Mouse (Mus musculus): Measurements from ENCODE around the gene Dnah3. TPM values are rescaled to one million over a fixed set of nuclear protein-coding genes. Genes with fewer than 3 reads are reported as not detected.

Gene Dnah3
- polyA plus RNA-seq, 1 experiment from 2014 or later: not detected

DNA sequence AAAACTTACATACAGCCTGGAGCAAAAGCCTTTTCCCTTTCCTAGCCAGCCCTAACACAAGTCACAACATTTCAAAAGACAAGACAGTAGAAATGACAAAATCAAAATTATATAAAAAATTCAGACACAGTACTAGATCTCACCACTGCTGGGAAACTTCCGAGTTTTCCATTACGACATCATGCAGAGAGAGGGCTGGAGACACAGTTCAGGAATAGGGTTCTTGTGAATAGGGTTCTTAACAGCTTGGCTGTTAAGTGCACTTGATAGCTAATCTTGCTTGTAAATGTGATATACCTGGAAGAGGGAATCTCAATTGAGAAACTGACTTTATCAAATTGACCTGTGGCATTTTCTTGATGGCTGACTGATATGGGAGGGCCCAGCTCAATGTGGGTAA, 213.9 kb downstream of the Dnah3 start:
- no peaks in the 10 kb centered on the region for H3K4me1 ChIP-seq
- no peak overlapping the region for H3K9ac ChIP-seq
- peaks cover 15% of the 10 kb centered on the region for H3K36me3 ChIP-seq
- no peak overlapping the region for H3K27ac ChIP-seq
- no peak overlapping the region for H3K4me3 ChIP-seq
- no peaks in the 10 kb centered on the region for H3K9me3 ChIP-seq
- WGBS: 91% methylated on average over 2 of the region's 2 CpGs
- no peak overlapping the region for H3K4me2 ChIP-seq (replicated peaks)
- ATAC-seq (ENCODE audit: low FRiP score, low read depth): no peak
- no peaks in the 10 kb centered on the region for H3K27me3 ChIP-seq

- H3K36me3 ChIP-seq: peaks cover 15% of the 10 kb centered on the region
- H3K4me3 ChIP-seq: no peak overlapping the region
- H3K9me3 ChIP-seq: no peaks in the 10 kb centered on the region
- H3K9ac ChIP-seq: no peak overlapping the region
- H3K4me1 ChIP-seq: no peaks in the 10 kb centered on the region
- WGBS: 88% methylated on average over 5 of the region's 5 CpGs
- H3K27me3 ChIP-seq: no peaks in the 10 kb centered on the region
- H3K27ac ChIP-seq: no peak overlapping the region
- H3K4me2 ChIP-seq (replicated peaks): no peak overlapping the region
- ATAC-seq (ENCODE audit: low FRiP score, low read depth): no peak
Measured at GRCm38 (mm10) chr7:119880345-119880744, 214.7 kb downstream of the Dnah3 start.

DNA sequence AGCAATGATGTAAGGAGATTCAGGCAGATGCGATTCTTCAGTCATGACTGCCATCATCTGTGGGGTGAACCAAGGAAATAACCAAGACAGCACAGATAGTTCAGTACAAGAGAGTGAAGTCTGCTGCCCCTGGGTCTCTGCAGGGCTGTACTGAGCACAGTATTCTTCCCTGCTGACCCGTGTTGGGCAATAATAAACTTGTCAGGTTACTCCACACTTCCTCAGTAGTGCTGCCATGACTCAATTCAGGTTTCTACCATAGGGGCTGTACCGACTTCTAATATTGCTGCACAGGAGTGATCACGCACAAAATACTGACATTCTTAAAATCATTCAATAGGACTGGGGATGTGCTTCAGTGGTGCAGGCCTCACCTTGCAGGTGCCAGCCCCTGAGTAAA, 215.9 kb downstream of the Dnah3 start:
- Histone ChIP-seq H3K36me3 (peaks cover 15% of the 10 kb centered on the region), H3K27me3 (no peaks in the 10 kb centered on the region), H3K4me3 (no peak overlapping the region), H3K9ac (no peak overlapping the region), H3K4me1 (no peaks in the 10 kb centered on the region), H3K9me3 (no peaks in the 10 kb centered on the region), H3K27ac (no peak overlapping the region), H3K4me2 (replicated peaks) (no peak overlapping the region)
- ATAC-seq (ENCODE audit: low FRiP score, low read depth): no peak
- WGBS: 97% methylated on average over 4 of the region's 4 CpGs

DNA sequence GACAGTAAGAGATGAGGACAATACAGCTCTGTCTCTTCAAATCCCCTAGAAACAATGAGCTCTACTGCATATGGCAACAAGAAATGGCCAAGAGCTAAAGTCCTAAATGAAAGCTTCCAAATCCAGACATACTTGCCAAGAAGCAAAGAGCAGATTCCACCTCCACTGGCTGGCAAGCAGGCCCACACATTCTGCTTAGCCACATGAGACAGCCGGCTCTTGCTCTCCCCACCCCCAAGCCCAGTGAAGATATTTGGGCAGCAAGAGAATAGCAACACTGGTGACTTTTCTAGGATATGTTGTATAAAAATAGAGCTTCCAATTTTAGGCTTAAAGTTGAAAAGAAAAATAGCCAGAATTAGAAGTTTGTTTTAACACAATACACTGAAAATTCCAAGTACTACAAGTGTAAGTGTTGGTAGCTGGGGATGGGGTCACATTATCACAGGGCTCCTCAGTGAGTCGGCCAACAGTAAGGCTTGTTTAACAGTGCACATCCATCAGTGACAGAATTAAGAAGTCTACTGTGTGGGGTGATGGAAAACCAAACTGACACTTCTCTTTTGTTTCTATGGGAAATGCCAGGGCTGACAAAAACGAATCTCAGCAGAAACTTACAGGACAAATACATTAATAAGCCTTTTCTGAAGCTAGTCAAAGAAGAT, 219.2 kb downstream of the Dnah3 start:
- WGBS: 59% methylated on average over 3 of the region's 3 CpGs

GRCm38 (mm10) chr7:119873050-119873449, 222.0 kb downstream of the Dnah3 start:
- WGBS: 61% methylated on average over 2 of the region's 2 CpGs
- no peak overlapping the region for H3K9ac ChIP-seq
- H3K4me2 ChIP-seq (replicated peaks): no peak overlapping the region
- no peak overlapping the region for H3K4me3 ChIP-seq
- no peaks in the 10 kb centered on the region for H3K4me1 ChIP-seq
- no peaks in the 10 kb centered on the region for H3K9me3 ChIP-seq
- no peak for ATAC-seq (ENCODE audit: low FRiP score, low read depth)
- peaks cover 7% of the 10 kb centered on the region for H3K36me3 ChIP-seq
- no peaks in the 10 kb centered on the region for H3K27me3 ChIP-seq
- no peak overlapping the region for H3K27ac ChIP-seq

More for the DNA sequence above, 219.2 kb downstream of the Dnah3 start:
- H3K36me3 ChIP-seq: peaks cover 18% of the 10 kb centered on the region
- no peak for ATAC-seq (ENCODE audit: low FRiP score, low read depth)
- no peaks in the 10 kb centered on the region for H3K4me1 ChIP-seq
- no peak overlapping the region for H3K27ac ChIP-seq
- no peaks in the 10 kb centered on the region for H3K9me3 ChIP-seq
- no peak overlapping the region for H3K4me3 ChIP-seq
- H3K4me2 ChIP-seq (replicated peaks): no peak overlapping the region
- H3K27me3 ChIP-seq: no peaks in the 10 kb centered on the region
- no peak overlapping the region for H3K9ac ChIP-seq

Other genes starting within 250 kb of the Dnah3 start
- 8.6 and 9.1 TPM in 2 replicates for gene Lyrm1, start 199.4 kb downstream of the Dnah3 start, polyA plus RNA-seq (2015; fragmentation: Nextera tagmentation; extraction: Ambion mirVana)
- 14.7 and 14.9 TPM in 2 replicates for gene Dcun1d3, start 199.0 kb downstream of the Dnah3 start, polyA plus RNA-seq (2015; fragmentation: Nextera tagmentation; extraction: Ambion mirVana)
- gene Tmem159, start 7.1 kb upstream of the Dnah3 start, polyA plus RNA-seq (2015; fragmentation: Nextera tagmentation; extraction: Ambion mirVana): 26.8 and 27.1 TPM in 2 replicates
- gene Zp2, start 50.0 kb upstream of the Dnah3 start, polyA plus RNA-seq (2015; fragmentation: Nextera tagmentation; extraction: Ambion mirVana): 0.06 and 0.10 TPM in 2 replicates
- gene Anks4b, start 78.6 kb upstream of the Dnah3 start, polyA plus RNA-seq (2015; fragmentation: Nextera tagmentation; extraction: Ambion mirVana): not detected in 2 replicates
- 13.1 and 18.3 TPM in 2 replicates for gene Crym, start 106.8 kb upstream of the Dnah3 start, polyA plus RNA-seq (2015; fragmentation: Nextera tagmentation; extraction: Ambion mirVana)
- gene Abca14, start 108.7 kb upstream of the Dnah3 start, polyA plus RNA-seq (2015; fragmentation: Nextera tagmentation; extraction: Ambion mirVana): not detected in 2 replicates
- gene Abca15, start 233.4 kb upstream of the Dnah3 start, polyA plus RNA-seq (2015; fragmentation: Nextera tagmentation; extraction: Ambion mirVana): not detected in 2 replicates

Data from limb, embryonic 13.5 days (tissue).